Mouse (Mus musculus): ENCODE measurements around the gene Gp1bb.

DNA sequence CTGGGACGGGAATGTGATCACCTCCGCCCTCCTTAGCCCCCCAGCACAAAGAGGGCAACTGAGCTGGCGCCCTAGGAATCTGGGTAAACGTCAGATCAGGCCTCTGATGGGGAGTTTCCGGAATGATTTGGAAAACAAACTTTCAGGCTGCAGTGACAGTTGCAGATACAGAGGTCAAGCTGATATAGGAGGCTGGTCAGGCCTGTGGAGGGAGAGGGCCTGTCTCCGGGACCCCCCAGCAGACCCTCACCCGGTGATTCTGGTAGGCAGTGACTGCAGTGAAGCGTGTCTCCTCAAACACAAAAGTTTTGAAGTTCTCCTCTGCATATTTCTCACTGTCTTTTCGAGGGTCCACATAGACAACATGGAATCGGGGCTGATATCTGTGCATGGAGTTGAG lies 39.0 kb downstream of the Gp1bb start:
- TF ChIP-seq CTCF (IDR thresholded peaks at IDR 0.05; ENCODE audit: borderline replicate concordance, insufficient read depth, low read length) (no peak), POLR2A (IDR thresholded peaks at IDR 0.05; ENCODE audit: low read depth, low read length) (no peak)
